Mouse (Mus musculus) midbrain, embryonic 10.5 days (tissue): ENCODE measurements around the gene Gm10160. TPM values are rescaled to one million over a fixed set of nuclear protein-coding genes. Genes with fewer than 3 reads are reported as not detected.

Experiments
- polyA plus RNA-seq: library from polyadenylated mRNA; unstranded; fragments of >200 nt; fragmentation: Nextera tagmentation; extraction: Ambion mirVana; gene quantifications from 2 replicates; pipeline ENCODE4 v1.2.1, GENCODE M21; 2016

The Gm10160 gene
- polyA plus RNA-seq, 1 experiment from 2014 or later = not detected

Other genes with a start within 250 kb of the Gm10160 start
- gene Homer2, start 148.3 kb downstream of the Gm10160 start, polyA plus RNA-seq = 11.9 and 12.9 TPM in 2 replicates
- 131 and 136 TPM in 2 replicates for gene Ramac, start 92.9 kb downstream of the Gm10160 start, polyA plus RNA-seq
- gene 3110040N11Rik, start 66.3 kb downstream of the Gm10160 start, polyA plus RNA-seq = 51.0 and 52.2 TPM in 2 replicates
- gene Btbd1, start 26.4 kb downstream of the Gm10160 start, polyA plus RNA-seq = 66.3 and 70.3 TPM in 2 replicates
- 12.6 and 15.8 TPM in 2 replicates for gene Tm6sf1, start 3.2 kb upstream of the Gm10160 start, polyA plus RNA-seq
- gene Hdgfl3, start 78.7 kb upstream of the Gm10160 start, polyA plus RNA-seq = 22.8 and 26.2 TPM in 2 replicates
- gene Bnc1, start 136.5 kb upstream of the Gm10160 start, polyA plus RNA-seq = 0.31 and 0.57 TPM in 2 replicates